Mouse (Mus musculus) right cerebral cortex, postnatal 36 days (tissue): ENCODE measurements around the gene Scube1.

Source experiments
- DNase-seq, 2 experiments: peaks; one replicate each; pipeline ENCODE4 v3.0.0; 2022; ENCODE audit warnings: low spot score in 2 of 2, mixed read lengths in 1 of 2

Gene Scube1

DNA sequence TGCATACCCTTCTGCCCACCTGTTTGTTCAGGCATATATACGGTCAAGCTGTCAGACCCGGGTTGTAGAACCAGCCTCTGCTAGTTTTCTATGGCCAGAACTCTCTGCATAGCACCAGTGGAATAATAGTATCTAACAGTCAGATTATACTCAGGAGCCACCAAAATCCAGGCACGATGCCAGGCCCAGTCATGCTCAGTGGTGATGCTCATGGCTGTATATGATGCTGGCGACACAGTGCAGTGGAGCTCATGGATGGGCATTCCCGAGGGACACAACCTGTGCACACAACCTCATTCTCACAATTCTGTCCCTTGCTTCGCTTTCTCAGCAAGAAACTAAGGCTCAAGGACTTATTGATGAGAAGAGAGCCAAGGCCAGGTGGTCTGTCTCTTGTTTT is 58.8 kb downstream of the Scube1 start:
- no peak for DNase-seq

DNA sequence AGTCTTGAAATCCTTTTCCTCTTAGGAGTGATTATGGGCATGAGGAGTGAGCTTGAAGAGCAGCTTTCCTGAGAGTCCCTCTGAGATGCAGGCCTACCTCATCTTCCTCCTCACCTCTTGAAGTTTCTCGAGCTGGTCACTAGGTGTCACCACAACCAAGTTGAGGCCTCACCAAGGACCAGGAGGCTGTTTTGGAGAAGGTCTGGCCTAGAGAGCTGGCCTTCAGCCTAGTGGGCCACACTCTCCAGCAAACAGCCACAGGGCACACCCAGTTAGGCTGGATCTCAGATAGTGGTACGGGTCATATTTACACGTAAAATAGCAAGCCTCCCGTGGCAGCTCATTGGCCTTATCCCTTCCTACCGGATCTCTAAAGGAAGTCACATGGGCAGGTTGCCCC is 60.1 kb downstream of the Scube1 start:
- DNase-seq, result peak in 1 of 2 experiments; percentile 10

DNA sequence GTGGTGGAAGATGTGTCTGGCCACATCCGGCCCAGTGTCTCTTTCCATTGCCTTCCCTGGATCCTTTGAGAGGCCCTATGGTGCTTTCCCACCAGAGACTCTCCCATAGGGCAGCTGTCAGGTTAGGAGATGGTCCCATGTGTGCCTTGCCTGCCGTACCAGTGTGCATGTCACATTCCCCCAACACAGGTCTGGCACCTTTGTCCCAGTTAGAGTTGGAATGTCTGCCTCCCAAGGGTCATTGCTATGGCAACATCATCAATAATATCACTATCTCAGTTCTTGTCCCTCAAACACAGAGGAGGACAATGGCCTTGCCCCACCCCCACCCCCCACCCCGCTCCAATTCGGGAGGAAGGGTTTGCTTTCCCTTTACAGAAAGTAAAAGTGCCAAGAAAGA is 61.8 kb downstream of the Scube1 start:
- DNase-seq, result no peak

DNA sequence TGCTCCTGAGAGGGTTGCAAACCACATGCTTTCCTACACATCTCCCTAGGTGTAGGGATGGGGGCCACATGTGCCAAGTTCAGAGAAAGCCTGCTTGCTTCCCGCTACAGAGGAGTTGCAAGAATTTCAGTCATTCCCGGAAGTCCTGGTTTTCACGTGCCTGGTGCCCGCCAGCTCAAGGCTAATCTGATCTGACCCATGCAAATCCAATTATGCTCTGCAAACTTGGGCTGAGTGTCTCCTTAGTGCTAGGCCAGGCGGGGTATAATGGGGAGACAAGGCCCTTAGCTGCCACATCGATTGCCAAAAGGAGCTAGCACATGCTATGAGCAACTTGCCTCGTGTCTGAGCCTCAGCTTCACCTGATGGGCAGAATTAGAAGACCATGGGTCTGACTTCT is 62.7 kb downstream of the Scube1 start:
- no peak for DNase-seq

DNA sequence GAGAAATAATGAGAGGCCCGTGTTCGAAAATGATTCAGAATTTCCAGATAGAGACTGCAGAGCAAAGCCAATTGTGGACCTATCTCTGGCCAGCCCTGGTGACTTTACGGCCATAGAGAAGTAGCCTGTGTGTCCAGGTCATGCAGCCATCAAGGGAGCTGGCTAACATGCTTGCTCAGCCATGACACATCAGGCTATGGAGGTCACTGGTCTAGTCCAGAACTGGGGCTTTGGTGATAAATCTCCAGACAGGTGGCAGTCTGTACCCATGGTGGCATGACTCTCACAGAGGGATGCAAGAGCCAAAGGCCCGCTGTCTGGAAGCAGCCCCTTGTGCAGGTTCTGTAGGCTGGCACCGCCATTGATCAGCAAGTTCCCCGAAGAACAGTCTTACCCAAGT is 82.3 kb downstream of the Scube1 start:
- DNase-seq, result no peak

DNA sequence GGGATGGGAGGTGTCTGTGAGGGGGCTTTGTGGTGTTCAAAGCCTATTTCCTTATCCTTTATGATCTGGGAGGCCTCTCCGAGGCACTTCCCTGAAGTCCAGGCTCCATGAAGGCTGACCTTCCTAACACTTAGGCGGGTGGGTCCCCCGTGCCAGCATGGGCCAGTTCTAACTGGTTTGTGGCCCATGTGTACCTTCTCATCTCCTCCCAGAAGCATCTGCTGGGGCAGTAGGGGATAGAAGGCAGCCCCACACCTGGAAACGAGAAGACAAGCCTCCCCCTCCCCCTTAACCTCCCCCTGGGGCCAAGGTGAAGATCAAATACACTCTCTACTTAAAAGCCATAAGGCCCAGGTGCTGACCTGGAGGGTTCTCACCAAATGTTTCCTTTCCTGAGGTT is 84.6 kb downstream of the Scube1 start:
- DNase-seq, result no peak

DNA sequence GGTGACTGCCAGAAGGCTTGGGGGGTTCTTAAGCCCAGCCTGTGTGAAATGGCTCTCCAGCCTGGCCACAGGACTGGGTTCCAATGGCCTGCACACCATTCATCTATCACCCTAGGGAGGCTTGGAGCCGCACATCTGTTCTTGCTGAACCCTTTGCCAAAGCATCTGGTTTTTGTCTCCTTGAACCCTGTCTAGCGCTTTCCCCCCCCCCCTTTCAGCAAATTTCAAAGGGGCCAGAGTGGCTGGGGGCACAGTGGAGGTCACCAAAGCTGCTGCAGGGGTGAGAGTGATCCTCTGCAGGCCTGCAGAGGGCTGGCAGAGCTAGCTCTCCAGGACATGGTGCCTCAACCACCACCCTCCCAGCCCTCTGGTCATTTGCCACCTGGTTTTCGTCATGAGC is 85.7 kb downstream of the Scube1 start:
- DNase-seq, result no peak

DNA sequence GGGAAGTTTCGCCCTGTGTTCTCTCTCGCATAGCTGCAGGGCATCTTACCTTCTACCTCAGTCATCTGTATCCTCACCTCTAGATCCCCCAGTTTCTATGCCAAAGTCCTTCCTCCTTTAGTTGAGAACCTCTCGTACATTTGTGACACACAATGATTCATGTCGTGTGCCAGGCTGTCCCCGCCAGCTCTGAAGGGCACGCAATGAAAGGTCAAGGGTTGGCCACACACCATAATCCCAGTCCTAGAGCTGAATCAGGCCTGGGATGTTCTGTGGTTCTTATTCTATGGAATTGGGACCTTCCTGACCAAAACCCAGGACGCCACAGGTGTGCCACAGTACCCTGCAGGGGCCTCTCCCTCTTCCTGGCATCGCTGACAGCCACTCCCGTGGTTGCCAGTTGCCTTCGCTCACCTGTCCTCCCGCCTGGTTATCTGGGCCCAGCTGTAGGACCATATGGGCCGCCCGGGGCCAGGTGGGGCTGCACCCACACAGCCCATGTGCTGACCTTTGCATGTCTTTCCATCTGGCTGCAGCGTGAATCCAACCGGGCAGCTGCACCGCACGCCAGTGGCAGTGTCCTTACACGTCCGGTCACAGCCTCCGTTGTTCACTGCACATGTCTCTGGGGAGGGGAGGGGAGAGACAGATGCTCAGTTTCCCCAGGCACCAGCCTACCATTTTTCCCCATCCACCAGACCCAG is 86.5 kb downstream of the Scube1 start:
- no peak for DNase-seq

DNA sequence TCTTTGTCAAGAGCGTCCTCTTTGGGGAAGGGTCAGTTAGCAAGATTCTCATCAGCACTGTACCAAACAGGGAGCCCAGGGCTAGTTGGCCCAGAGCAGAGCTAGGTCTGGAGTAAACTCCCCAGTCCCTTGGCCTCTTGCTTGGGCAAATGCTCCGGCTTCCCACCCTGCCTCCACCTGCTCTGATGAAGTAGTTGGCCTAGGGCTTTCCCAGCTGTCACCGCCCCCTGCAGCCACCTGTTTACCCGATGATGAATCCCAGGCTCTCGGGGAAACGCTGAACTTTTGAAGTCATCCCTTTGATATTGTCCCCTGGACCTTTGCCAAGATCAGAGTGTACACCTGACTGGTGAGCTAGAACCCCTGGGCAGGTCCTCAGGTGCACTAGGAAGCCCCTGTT is 88.1 kb downstream of the Scube1 start:
- no peak for DNase-seq

DNA sequence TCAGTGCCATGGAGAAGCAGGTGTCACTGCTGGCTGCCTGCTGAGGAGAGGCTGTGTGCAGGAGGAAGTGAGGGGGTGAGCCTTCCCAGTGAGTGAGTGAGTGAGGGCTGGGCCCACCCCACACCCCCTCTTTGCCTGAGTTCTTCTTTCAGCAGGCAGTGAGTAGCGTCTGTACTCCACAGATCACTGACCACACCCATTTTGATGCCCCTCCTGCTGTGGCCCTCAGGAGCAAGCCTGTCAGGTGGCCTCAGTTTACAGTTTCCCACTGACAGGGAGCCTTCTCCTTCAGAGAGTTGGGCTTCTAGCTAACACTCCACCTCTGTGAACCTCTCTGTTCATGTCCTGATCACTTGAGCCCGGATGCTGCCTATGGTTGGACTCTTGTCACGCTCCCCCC is 89.6 kb downstream of the Scube1 start:
- DNase-seq, result no peak

DNA sequence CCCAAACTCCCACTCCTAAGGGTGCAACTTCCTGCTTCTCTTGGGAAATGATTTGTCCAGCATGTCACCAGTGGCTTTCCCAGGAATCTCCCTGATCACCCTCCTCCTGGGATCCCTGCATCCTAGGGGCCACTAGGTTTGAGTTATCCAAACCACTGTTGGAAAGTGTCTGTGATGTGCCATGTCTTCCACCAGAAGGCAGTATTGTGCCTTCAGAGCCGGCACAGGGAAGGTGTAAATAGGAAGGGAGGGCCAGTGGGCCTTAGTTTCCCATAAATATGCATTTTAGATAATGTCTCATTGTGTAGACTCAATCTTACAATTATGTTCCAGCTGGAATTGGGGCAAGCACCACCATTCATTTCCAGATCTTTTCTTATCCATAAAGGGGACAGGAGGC is 90.7 kb downstream of the Scube1 start:
- no peak for DNase-seq

DNA sequence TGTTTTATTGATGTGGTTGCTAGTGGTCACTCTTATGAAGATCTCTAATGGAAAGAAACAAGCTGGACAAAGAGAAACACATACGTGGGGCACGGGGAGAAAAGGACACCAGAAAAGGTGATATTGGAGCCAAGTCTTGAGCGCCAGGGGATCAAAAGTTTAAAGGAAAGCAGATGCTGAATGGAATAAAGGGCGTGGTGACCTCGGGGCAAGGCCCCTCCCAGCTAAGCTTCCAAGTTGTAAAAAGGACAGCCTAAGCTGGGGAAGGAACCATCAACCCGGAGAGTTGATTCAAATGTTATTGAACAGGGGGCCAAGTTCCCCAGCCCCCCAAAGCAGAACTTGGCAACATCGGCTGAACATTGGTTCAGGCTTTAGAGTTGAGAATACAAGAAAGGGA is 93.8 kb downstream of the Scube1 start:
- no peak for DNase-seq

DNA sequence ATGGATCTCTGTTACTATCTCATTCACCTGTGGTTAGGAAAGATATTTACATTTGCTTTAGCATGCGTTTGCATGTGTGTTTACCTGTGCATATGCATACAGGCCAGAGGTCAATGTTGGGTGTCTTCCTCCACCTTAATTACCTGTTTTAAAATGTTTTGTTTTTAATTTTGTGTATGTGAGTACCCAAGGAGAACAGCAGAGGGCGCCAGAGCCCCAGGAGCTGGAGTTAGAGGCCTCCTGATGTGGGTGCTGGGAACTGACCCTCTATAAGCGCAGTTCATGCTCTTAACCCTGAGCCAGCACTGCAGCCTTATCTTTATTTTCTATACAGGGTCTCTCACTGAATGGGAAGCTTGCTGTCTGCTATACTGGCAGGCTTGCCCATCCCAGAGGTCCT is 95.1 kb downstream of the Scube1 start:
- no peak for DNase-seq

DNA sequence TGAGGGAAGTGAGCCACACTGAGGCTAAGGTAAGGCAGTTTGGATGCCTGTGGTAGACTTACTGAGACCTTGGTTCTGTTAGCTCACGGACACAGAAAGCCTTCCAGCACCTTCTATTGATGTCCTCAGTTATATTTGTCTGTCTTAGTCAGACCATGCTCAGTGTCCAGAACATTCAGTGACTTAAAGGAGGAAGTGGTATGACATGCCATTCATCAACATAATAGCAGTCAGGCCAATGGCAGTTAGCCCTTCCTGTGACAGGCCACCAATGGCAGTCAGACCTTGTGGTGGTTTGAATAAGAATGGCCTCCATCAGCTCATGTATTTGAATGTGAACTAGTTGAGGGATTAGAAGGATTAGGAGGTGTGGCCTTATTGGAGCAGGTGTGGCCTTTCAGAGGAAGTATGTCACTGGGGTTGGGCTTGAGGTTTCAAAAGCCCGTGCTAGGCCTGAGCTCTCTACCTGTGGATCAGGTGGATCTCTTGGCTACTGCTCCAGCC is 98.6 kb downstream of the Scube1 start:
- no peak for DNase-seq

DNA sequence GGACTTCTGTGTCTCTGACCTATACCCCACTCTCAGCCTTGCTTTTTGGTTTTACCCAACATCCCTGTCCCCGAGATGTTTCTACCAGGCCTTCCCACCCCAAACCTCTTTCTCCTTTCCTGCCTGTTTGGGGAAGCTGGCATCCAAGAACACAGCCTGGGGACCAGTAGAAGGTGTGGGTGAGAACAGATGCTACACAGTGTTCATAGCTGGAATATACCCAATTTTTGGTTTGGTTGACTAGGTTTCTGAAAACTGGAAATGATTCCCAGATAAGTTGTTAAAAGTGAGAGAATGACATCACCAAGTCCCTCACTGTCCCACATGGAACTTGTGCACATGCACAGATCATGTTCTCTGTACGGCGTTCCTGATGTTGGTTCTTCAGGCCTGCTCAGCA is 109.6 kb downstream of the Scube1 start:
- DNase-seq, result peak; percentile 40 to 49

DNA sequence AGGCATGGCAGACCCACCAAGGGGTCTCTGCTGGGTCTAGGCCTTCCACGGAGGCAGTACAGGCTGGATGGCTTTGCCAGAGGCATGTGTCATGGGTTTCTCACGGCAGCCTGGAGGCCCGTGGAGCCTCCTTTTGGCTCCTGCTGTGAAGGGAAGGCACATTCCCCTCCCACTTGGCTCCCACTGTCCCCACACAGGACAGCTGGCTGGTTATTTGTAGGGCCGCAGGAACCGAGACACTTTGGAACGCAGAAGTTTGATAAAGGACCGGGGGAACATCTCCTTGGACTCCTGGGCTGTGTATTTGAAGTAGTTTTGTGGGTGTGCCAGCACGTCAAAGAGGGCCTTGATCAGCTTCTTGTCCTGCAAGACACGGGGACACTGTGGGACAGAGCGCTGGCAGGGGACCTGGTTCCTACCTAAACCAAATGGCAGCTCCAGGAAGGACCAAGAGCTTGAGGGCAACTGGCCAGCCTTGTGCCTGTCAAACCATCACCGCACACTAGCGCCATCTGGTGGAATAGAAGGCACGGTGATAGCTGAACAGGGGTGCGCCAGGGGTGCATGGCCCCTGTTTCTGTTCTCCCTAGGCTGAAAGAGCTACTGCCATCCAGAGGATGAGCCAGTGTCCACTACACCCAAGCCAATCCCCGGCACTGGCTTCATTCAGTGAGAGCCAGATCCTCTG is 117.6 kb downstream of the Scube1 start:
- DNase-seq, result peak; percentile 22 to 30

DNA sequence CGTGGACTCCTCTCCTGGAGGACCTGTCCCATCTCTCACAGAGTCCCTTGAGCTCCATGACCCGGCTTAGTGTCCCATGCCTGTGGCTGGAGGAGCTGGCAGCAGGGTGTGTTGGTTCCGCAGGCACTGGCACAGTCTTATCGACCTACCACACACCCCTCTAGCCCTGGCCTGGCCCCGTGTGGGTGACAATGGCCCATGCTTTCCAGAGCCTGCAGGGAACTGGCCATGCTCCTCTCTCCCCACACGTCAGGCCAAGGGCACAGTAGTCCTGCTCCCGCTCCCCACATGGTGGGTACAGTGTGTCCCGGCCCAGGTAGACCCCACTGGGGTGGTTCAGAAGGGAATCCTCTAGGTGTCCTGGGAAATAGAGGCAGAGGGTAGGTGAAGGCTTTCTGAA is 118.1 kb downstream of the Scube1 start:
- DNase-seq, result no peak

DNA sequence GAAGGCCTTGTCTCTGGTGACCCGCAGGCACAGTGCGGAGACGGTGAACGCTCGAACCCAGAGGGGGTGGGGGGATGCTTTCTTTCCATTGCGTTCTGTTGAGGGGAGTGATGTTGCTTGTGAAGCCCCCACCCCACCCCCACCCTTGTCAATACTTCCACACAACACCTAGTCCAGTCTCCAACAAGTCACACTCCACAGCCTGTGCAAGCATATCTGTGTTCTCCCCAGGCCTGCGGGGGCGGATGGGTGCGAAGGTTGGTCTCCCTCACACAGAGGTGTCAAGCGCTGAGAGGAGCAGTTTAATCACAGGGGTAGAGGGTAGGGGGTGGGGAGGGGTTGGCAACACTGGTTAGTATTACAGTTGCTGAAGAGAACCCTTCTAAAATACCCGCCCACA is 118.6 kb downstream of the Scube1 start:
- DNase-seq, result no peak

DNA sequence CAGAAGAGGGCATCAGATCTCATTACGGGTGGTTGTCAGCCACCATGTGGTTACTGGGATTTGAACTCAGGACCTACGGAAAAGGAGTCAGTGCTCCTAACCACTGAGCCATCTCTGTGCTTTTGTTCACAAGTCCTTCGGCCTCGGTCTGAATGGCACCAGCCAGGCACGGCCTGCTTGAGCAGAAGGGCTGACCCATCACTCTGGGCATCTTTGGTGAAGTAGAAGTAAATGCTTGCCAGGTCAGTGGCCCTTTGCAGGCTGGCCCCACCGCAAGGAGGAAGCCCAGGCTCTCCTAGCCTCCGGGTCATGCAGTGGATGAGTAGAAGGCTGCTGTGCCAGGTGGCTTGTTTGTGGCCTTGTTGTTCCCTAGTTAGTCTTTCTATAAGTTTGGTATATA is 121.4 kb downstream of the Scube1 start:
- DNase-seq, result no peak

DNA sequence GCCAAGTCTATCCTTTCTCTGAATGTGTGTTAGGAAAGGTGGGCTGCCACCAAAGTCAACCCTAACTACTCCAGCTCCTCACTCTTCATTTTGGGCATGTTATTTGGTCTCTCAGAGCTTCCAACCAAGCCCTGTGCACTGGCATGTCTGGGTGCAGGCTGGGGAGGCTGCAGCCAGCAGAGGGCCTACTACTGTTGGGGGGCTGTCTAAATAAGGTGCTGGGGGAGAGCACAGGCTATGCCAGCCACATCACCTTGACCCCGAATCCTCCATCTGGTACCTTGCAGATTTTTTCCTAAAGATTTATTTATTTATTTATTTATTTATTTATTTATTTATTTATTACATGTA is 121.8 kb downstream of the Scube1 start:
- DNase-seq, result no peak

DNA sequence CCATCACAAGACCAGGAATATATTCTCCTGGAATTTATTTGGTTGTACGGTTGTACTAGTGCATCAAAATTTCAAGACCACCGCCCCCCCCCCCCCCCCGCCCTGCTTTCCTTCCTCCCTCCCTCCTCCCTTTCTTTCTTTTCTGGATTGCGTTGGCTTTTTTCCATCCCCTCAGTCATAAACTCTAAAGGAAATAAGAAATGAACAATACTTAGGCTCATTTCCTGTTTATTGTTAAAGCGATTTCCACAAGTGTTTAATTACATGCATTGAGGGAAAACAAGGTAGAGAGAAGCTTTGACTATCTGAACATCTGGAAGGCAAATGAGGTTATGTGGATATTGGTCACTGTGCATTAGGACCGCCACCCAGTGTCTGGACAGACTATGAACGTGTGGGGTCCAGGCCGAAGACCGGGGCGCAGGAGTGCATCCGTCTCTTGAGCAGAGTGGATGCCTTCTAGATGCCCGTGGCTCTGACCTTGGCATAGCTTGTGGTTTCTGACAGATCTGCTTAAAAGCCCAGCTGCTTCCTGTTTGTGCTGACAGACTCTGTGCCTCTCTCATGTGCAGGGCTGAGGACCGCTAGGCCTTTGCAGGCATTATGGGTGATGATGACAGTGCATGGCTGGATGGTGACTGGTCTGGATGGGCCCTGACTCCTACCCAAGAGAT is 122.3 kb downstream of the Scube1 start:
- DNase-seq, result no peak

DNA sequence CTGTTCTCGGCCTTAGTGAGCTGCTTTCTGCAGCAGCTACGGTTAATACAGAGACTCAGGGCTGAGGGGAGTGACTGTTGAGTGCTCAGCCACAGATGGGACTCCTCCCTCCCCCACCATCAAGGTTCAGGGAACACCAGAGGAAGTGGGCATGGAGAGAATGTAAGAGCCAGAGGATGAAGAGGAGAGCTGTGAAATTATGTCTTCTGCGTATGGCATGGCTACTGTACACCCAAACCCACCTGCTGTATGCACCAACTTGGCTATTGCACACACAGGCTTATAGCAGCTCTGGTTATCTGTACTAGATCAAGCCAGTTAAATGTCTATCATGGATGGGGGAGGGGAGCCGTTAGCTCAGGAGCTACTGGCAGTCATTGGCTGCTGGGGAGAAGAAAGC is 123.6 kb downstream of the Scube1 start:
- DNase-seq, result no peak

DNA sequence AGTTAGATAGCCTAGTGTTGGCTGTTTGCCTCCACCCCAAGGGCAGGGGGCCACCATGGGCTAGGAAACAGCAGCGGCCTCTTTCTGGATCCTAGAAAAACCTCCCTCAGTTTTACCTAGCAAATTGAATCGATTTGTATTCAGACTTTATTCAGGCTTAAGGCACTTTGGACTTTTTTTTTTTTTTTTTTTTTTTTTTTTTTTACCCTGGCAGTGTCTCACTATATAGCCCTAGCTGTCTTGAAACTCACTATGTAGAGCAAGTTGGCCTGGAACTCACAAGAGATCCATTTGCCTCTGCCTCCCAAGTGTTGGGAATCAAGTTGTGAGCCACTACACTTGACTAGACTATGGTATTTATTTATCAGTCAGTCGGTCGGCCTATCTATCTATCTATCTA is 128.0 kb downstream of the Scube1 start:
- no peak for DNase-seq
